Mouse (Mus musculus) CH12.LX (cell line): ENCODE results near the gene Tal1.

Experiments used
- CTCF ChIP-seq, 2 experiments: IDR thresholded peaks in 1 of 2; conservative IDR thresholded peaks in 1 of 2; 2 replicates each; pipeline ENCODE4 v1.5.1; 2011 to 2012; ENCODE audit warnings: low read depth in 2 of 2, low read length in 2 of 2, improper control_type of control experiment in 1 of 2, inconsistent platforms in 1 of 2, mild to moderate bottlenecking in 1 of 2, moderate library complexity in 1 of 2
- MAFK ChIP-seq: IDR thresholded peaks from 2 replicates; pipeline ENCODE4 v1.6.1; 2011; ENCODE audit warnings: low read length, improper control_type of control experiment; ENCODE audit not compliant: insufficient replicate concordance

DNA sequence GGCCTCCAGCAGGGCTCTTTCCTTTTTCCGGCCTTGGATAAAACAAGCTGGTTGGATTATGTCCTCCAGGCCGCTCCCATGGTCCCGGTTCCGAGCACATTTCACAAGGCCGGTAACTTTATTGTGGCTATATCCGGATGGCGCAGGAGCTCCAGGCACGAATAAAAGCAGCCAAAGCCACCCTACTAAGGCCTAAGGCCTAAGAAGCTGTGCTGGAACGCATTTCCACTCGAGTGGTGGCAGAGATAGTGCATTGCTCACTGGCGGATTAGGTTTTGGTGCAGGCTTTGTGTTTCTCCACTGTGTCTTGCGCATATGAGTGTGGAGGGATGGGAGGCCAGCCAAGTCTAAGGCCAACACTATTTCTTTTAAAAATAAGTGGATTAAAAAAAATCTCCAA lies 3.6 kb downstream of the Tal1 start:
- TF ChIP-seq MAFK (no peak), CTCF (conservative IDR thresholded peaks at IDR 0.05 in 1 of 2, IDR thresholded peaks at IDR 0.05 in 1 of 2; ENCODE audit: low read depth in 2 of 2, low read length in 2 of 2) (no peak)
